Mouse (Mus musculus): ENCODE data around the gene Tor1aip1. TPM values are rescaled to one million over a fixed set of nuclear protein-coding genes. Genes with fewer than 3 reads are reported as not detected.

Gene Tor1aip1
- polyA plus RNA-seq, 1 experiment, result not detected

GRCm38 (mm10) chr1:156009003-156009402, 27.3 kb downstream of the Tor1aip1 start:
- Histone ChIP-seq H3K4me1 (ENCODE audit: control insufficient read depth, insufficient read depth, low read length) (no peaks in the 10 kb centered on the region), H3K4me3 (ENCODE audit: insufficient read depth, low read depth, low read length) (no peak overlapping the region), H3K27ac (ENCODE audit: insufficient read depth, low read depth, low read length) (no peak overlapping the region)
- no peak for TF ChIP-seq POLR2A (IDR thresholded peaks at IDR 0.05; ENCODE audit: insufficient read depth, low read depth, low read length)
- WGBS, result 96% methylated on average over 1 of the region's 1 CpGs

- H3K4me1 ChIP-seq (ENCODE audit: control insufficient read depth, insufficient read depth, low read length), result no peaks in the 10 kb centered on the region
- H3K27ac ChIP-seq (ENCODE audit: insufficient read depth, low read depth, low read length), result no peak overlapping the region
- no peak overlapping the region for H3K4me3 ChIP-seq (ENCODE audit: insufficient read depth, low read depth, low read length)
- TF ChIP-seq CTCF (IDR thresholded peaks at IDR 0.05; ENCODE audit: insufficient read depth, low read depth, low read length) (no peak), POLR2A (IDR thresholded peaks at IDR 0.05; ENCODE audit: insufficient read depth, low read depth, low read length) (no peak)
- 92% methylated on average over 11 of the region's 11 CpGs for WGBS
Observed at GRCm38 (mm10) chr1:156005906-156006305, 30.4 kb downstream of the Tor1aip1 start.

GRCm38 (mm10) chr1:156003201-156003935, 32.9 kb downstream of the Tor1aip1 start:
- Histone ChIP-seq H3K4me1 (ENCODE audit: control insufficient read depth, insufficient read depth, low read length) (no peaks in the 10 kb centered on the region), H3K27ac (ENCODE audit: insufficient read depth, low read depth, low read length) (no peak overlapping the region), H3K4me3 (ENCODE audit: insufficient read depth, low read depth, low read length) (no peak overlapping the region)
- no peak for TF ChIP-seq CTCF (IDR thresholded peaks at IDR 0.05; ENCODE audit: insufficient read depth, low read depth, low read length)
- no peak for TF ChIP-seq POLR2A (IDR thresholded peaks at IDR 0.05; ENCODE audit: insufficient read depth, low read depth, low read length)
- 70% methylated on average over 7 of the region's 7 CpGs for WGBS

- WGBS, result 91% methylated on average over 8 of the region's 8 CpGs
- no peak for TF ChIP-seq POLR2A (IDR thresholded peaks at IDR 0.05; ENCODE audit: insufficient read depth, low read depth, low read length)
- TF ChIP-seq CTCF (IDR thresholded peaks at IDR 0.05; ENCODE audit: insufficient read depth, low read depth, low read length), result no peak
Observed at GRCm38 (mm10) chr1:156002366-156002765, 33.9 kb downstream of the Tor1aip1 start.

GRCm38 (mm10) chr1:155995612-155996011, 40.7 kb downstream of the Tor1aip1 start:
- Histone ChIP-seq H3K4me1 (ENCODE audit: control insufficient read depth, insufficient read depth, low read length) (no peaks in the 10 kb centered on the region), H3K4me3 (ENCODE audit: insufficient read depth, low read depth, low read length) (no peak overlapping the region), H3K27ac (ENCODE audit: insufficient read depth, low read depth, low read length) (no peak overlapping the region)
- 93% methylated on average over 2 of the region's 2 CpGs for WGBS
- TF ChIP-seq POLR2A (IDR thresholded peaks at IDR 0.05; ENCODE audit: insufficient read depth, low read depth, low read length) (no peak), CTCF (IDR thresholded peaks at IDR 0.05; ENCODE audit: insufficient read depth, low read depth, low read length) (no peak)

More at GRCm38 (mm10) chr1:156002366-156002765, 33.9 kb downstream of the Tor1aip1 start:
- no peak overlapping the region for H3K27ac ChIP-seq (ENCODE audit: insufficient read depth, low read depth, low read length)
- H3K4me3 ChIP-seq (ENCODE audit: insufficient read depth, low read depth, low read length), result no peak overlapping the region
- no peaks in the 10 kb centered on the region for H3K4me1 ChIP-seq (ENCODE audit: control insufficient read depth, insufficient read depth, low read length)

GRCm38 (mm10) chr1:155994524-155994923, 41.8 kb downstream of the Tor1aip1 start:
- 87% methylated on average over 2 of the region's 2 CpGs for WGBS
- TF ChIP-seq CTCF (IDR thresholded peaks at IDR 0.05; ENCODE audit: insufficient read depth, low read depth, low read length), result no peak
- TF ChIP-seq POLR2A (IDR thresholded peaks at IDR 0.05; ENCODE audit: insufficient read depth, low read depth, low read length), result no peak
- Histone ChIP-seq H3K27ac (ENCODE audit: insufficient read depth, low read depth, low read length) (no peak overlapping the region), H3K4me3 (ENCODE audit: insufficient read depth, low read depth, low read length) (no peak overlapping the region), H3K4me1 (ENCODE audit: control insufficient read depth, insufficient read depth, low read length) (no peaks in the 10 kb centered on the region)

- Histone ChIP-seq H3K4me3 (ENCODE audit: insufficient read depth, low read depth, low read length) (no peak overlapping the region), H3K4me1 (ENCODE audit: control insufficient read depth, insufficient read depth, low read length) (no peaks in the 10 kb centered on the region), H3K27ac (ENCODE audit: insufficient read depth, low read depth, low read length) (no peak overlapping the region)
- 78% methylated on average over 11 of the region's 11 CpGs for WGBS
- TF ChIP-seq CTCF (IDR thresholded peaks at IDR 0.05; ENCODE audit: insufficient read depth, low read depth, low read length), result no peak
- TF ChIP-seq POLR2A (IDR thresholded peaks at IDR 0.05; ENCODE audit: insufficient read depth, low read depth, low read length), result no peak
Observed at GRCm38 (mm10) chr1:155990391-155990790, 45.9 kb downstream of the Tor1aip1 start.

GRCm38 (mm10) chr1:155989387-155989786, 46.9 kb downstream of the Tor1aip1 start:
- no peak overlapping the region for H3K4me3 ChIP-seq (ENCODE audit: insufficient read depth, low read depth, low read length)
- TF ChIP-seq CTCF (IDR thresholded peaks at IDR 0.05; ENCODE audit: insufficient read depth, low read depth, low read length), result no peak
- TF ChIP-seq POLR2A (IDR thresholded peaks at IDR 0.05; ENCODE audit: insufficient read depth, low read depth, low read length), result no peak
- H3K27ac ChIP-seq (ENCODE audit: insufficient read depth, low read depth, low read length), result no peak overlapping the region
- 15% methylated on average over 2 of the region's 2 CpGs for WGBS
- no peaks in the 10 kb centered on the region for H3K4me1 ChIP-seq (ENCODE audit: control insufficient read depth, insufficient read depth, low read length)

GRCm38 (mm10) chr1:155987625-155988024, 48.7 kb downstream of the Tor1aip1 start:
- Histone ChIP-seq H3K4me3 (ENCODE audit: insufficient read depth, low read depth, low read length) (no peak overlapping the region), H3K4me1 (ENCODE audit: control insufficient read depth, insufficient read depth, low read length) (no peaks in the 10 kb centered on the region), H3K27ac (ENCODE audit: insufficient read depth, low read depth, low read length) (no peak overlapping the region)
- TF ChIP-seq CTCF (IDR thresholded peaks at IDR 0.05; ENCODE audit: insufficient read depth, low read depth, low read length) (no peak), POLR2A (IDR thresholded peaks at IDR 0.05; ENCODE audit: insufficient read depth, low read depth, low read length) (no peak)
- WGBS, result 97% methylated on average over 2 of the region's 2 CpGs
